Mouse (Mus musculus) bone marrow macrophage, adult 2 months (primary cell): Measurements from ENCODE around the gene Nmrk1. TPM values are rescaled to one million over a fixed set of nuclear protein-coding genes. Genes with fewer than 3 reads are reported as not detected.

ENCODE experiments used
- H3K27ac ChIP-seq: 2 replicates; pipeline ENCODE4 v1.5.1; 2012; ENCODE audit warnings: low read depth, low read length; ENCODE audit not compliant: insufficient read depth
- H3K4me1 ChIP-seq: 2 replicates; pipeline ENCODE4 v1.6.1; 2012; ENCODE audit warnings: low read length; ENCODE audit not compliant: control insufficient read depth, insufficient read depth
- H3K4me3 ChIP-seq: 2 replicates; pipeline ENCODE4 v1.5.1; 2012; ENCODE audit warnings: mild to moderate bottlenecking, low read length, moderate library complexity; ENCODE audit not compliant: insufficient read depth
- CTCF ChIP-seq: IDR thresholded peaks from 2 replicates; pipeline ENCODE4 v1.5.1; 2012; ENCODE audit warnings: low read depth, mild to moderate bottlenecking, low read length, moderate library complexity
- POLR2A ChIP-seq: IDR thresholded peaks from 2 replicates; pipeline ENCODE4 v1.6.1; 2012; ENCODE audit warnings: mild to moderate bottlenecking, low read depth, low read length, borderline replicate concordance
- polyA plus RNA-seq: library from polyadenylated mRNA; stranded (reverse); fragments of >200 nt; gene quantifications from 2 replicates; pipeline ENCODE4 v1.2.4, GENCODE M21; 2012; ENCODE audit not compliant: missing spikeins, insufficient read depth, insufficient read length

Nmrk1 gene
- polyA plus RNA-seq, 1 experiment, result 12.7 TPM

- TF ChIP-seq CTCF (no peak), POLR2A (no peak)
- H3K4me3 ChIP-seq, result no peak overlapping the region
- peaks cover 21% of the 10 kb centered on the region for H3K4me1 ChIP-seq
- H3K27ac ChIP-seq, result no peak overlapping the region
Measured at GRCm38 (mm10) chr19:18648558-18648945, 16.8 kb downstream of the Nmrk1 start.

- no peak for TF ChIP-seq POLR2A
- no peak for TF ChIP-seq CTCF
- Histone ChIP-seq H3K27ac (no peak overlapping the region), H3K4me3 (no peak overlapping the region), H3K4me1 (peaks cover 25% of the 10 kb centered on the region)
Measured at GRCm38 (mm10) chr19:18649955-18650354, 18.2 kb downstream of the Nmrk1 start.

DNA sequence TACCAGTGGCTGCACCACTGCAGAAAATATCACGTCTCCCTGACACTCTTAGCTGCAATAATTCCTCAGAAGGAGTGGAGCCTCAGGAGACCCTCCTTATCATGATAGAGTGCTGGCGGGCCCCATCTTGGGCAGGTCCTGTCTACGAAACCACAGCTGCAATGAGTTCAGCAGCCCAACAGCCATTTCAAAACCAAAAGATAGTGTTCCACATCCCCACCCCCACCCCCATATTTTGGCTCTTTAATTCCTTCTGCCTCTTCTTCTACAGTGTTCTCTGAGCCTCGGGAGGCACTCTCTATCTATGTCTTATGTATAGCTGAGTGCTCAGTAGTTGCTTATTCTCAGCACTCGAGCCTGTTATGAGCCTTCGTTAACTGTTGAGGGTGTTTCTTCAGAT, 18.7 kb downstream of the Nmrk1 start:
- Histone ChIP-seq H3K4me1 (peaks cover 28% of the 10 kb centered on the region), H3K4me3 (no peak overlapping the region), H3K27ac (no peak overlapping the region)
- TF ChIP-seq POLR2A (no peak), CTCF (no peak)

GRCm38 (mm10) chr19:18652592-18652991, 20.8 kb downstream of the Nmrk1 start:
- H3K27ac ChIP-seq, result no peak overlapping the region

DNA sequence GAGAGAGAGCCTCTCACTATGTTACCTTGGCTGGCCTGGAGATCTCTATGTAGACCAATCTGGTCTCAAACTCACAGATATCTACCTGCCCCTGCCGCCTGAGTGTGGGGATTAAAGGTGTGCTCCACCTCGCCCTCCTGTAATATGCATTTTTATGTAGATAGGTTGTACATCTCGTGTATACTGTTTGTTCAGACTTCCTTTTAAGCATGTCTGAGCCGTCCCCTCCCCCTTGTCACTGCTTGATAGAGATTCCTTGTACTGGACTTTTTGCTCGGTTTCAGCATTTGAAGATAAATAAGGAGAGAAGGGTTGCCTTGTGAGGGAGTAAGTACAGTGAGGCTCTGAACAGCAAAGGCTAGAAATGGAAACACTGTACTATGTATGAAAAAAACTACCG, 21.3 kb downstream of the Nmrk1 start:
- Histone ChIP-seq H3K27ac (no peak overlapping the region), H3K4me1 (peaks cover 13% of the 10 kb centered on the region), H3K4me3 (no peak overlapping the region)
- TF ChIP-seq CTCF (no peak), POLR2A (no peak)

More at GRCm38 (mm10) chr19:18652592-18652991, 20.8 kb downstream of the Nmrk1 start:
- Histone ChIP-seq H3K4me3 (no peak overlapping the region), H3K4me1 (peaks cover 14% of the 10 kb centered on the region)
- no peak for TF ChIP-seq CTCF

GRCm38 (mm10) chr19:18654330-18654729, 22.6 kb downstream of the Nmrk1 start:
- H3K4me1 ChIP-seq, result peaks cover 13% of the 10 kb centered on the region
- TF ChIP-seq CTCF, result no peak
- no peak for TF ChIP-seq POLR2A
- no peak overlapping the region for H3K27ac ChIP-seq
- H3K4me3 ChIP-seq, result no peak overlapping the region

DNA sequence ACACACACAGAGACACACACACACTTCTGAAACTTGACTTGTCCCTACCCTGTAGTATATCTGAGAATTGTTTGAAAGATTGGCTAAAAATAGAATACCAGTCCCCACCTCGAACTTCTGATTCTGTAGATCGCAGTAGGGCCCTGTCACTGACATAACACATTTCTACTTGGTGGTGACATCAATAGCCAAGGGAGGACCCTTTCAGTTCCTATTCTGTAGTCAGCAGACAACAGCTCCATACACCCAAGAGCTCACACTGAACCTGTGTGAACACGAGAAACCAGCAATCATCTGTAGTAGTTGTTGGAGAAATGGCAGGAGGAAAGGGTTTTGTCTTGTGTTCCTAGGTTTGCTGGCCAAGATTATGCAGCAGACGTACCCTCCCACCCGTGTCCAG, 23.2 kb downstream of the Nmrk1 start:
- TF ChIP-seq POLR2A, result no peak
- Histone ChIP-seq H3K27ac (no peak overlapping the region), H3K4me1 (peaks cover 13% of the 10 kb centered on the region), H3K4me3 (no peak overlapping the region)

- Histone ChIP-seq H3K4me1 (peaks cover 13% of the 10 kb centered on the region), H3K4me3 (no peak overlapping the region), H3K27ac (no peak overlapping the region)
- no peak for TF ChIP-seq CTCF
Measured at GRCm38 (mm10) chr19:18655999-18656398, 24.2 kb downstream of the Nmrk1 start.

DNA sequence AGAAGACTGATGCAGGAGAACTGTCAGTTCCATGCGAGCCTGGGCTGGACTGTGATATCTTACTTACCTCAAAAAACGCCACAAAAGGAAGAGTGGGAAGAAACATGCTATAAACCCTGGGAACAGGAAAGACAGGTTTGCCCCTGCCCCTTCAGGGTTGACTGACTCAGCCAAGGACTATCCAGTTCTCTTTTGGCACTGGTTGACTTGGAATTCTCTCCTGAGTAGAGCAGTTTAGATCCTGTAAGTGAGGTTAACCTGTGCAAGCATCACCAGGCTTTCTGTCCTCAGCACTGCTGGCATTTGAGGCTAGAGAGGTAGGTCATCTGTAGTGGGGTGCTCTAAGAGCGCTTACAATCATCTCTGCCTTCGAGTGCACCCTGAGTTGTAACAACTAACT, 26.7 kb downstream of the Nmrk1 start:
- Histone ChIP-seq H3K27ac (no peak overlapping the region), H3K4me1 (peaks cover 11% of the 10 kb centered on the region), H3K4me3 (no peak overlapping the region)
- TF ChIP-seq CTCF (no peak), POLR2A (no peak)

- Histone ChIP-seq H3K4me3 (no peak overlapping the region), H3K4me1 (peaks cover 14% of the 10 kb centered on the region), H3K27ac (no peak overlapping the region)
- no peak for TF ChIP-seq POLR2A
- TF ChIP-seq CTCF, result no peak
Measured at GRCm38 (mm10) chr19:18659349-18659748, 27.6 kb downstream of the Nmrk1 start.

- peaks cover 7% of the 10 kb centered on the region; the same call in 1 of the 2 replicates for H3K4me1 ChIP-seq
- H3K4me3 ChIP-seq, result no peak overlapping the region
- no peak overlapping the region for H3K27ac ChIP-seq
- TF ChIP-seq CTCF (no peak), POLR2A (no peak)
Measured at GRCm38 (mm10) chr19:18660466-18660865, 28.7 kb downstream of the Nmrk1 start.
